Comparison of ENCODE assay signal across 25 mouse cellular contexts in genomic region chr5:65371551-65371950, GRCm38 (mm10). TPM values are rescaled to one million over a fixed set of nuclear protein-coding genes. Genes with fewer than 3 reads are reported as not detected.
DNase-seq lines count a peak whose midpoint lies in the region; ATAC-seq and TF ChIP-seq lines count a peak whose summit lies in the region.
"Had no signal": no experiment of that assay in that cellular context is flagged by ENCODE, and none has a peak within 500 bp of the region (broad histone marks: within the 10 kb centered on the region; RNA-seq: fewer than 3 reads in every experiment).

No protein-coding gene starts in this region.

- no peak for TF ChIP-seq POLR2A in testis, adult 2 months (IDR thresholded peaks at IDR 0.05; ENCODE audit: control insufficient read depth, low read depth, low read length)

- peak; percentile 8 for DNase-seq in kidney, postnatal 14 days
- no peak for DNase-seq in testis, postnatal 14 days (ENCODE audit: low spot score)
- DNase-seq in stomach, postnatal 0 days (ENCODE audit: low spot score) = peak; percentile 44
- no peak for DNase-seq in cerebellum, postnatal 14 days
- DNase-seq: adrenal gland, postnatal 10 days; adrenal gland, postnatal 36 days; cerebellum, adult 11-12 months; cerebellum, adult 2 months; cerebellum, adult 9-10 months; cerebellum, postnatal 10 days; cerebellum, postnatal 36 days; embryo, embryonic 11 days had no signal

- no peak overlapping the region for H3K9ac ChIP-seq in kidney, embryonic 14.5 days (ENCODE audit: low read depth, low read length)
- H3K9ac ChIP-seq in stomach, postnatal 0 days (ENCODE audit: low read length) = no peak overlapping the region
- H3K9ac ChIP-seq: embryonic facial prominence, embryonic 13.5 days; embryonic facial prominence, embryonic 15.5 days; forebrain, embryonic 12.5 days had no signal

- H3K4me3 ChIP-seq in kidney, embryonic 14.5 days (ENCODE audit: low read length) = no peak overlapping the region
- H3K4me3 ChIP-seq in testis, adult 2 months (ENCODE audit: control insufficient read depth, low read depth, low read length) = peak overlapping the region; percentile 48; the same call in 1 of the 2 replicates
- no peak overlapping the region for H3K4me3 ChIP-seq in stomach, postnatal 0 days (ENCODE audit: low read depth, low read length)
- H3K4me3 ChIP-seq: embryonic facial prominence, embryonic 13.5 days; embryonic facial prominence, embryonic 15.5 days; erythroblast, embryonic 14.5 days; forebrain, embryonic 10.5 days; forebrain, embryonic 12.5 days had no signal

- TF ChIP-seq EP300 in stomach, postnatal 0 days (optimal IDR thresholded peaks at IDR 0.05) = no peak

- no peak for TF ChIP-seq CTCF in testis, adult 2 months (IDR thresholded peaks at IDR 0.05; ENCODE audit: control insufficient read depth, insufficient read depth, insufficient replicate concordance, low read depth, low read length)
- no peak for TF ChIP-seq CTCF in stomach, postnatal 0 days (IDR thresholded peaks at IDR 0.05; ENCODE audit: low read depth)

- no peaks in the 10 kb centered on the region for H3K27me3 ChIP-seq in kidney, embryonic 14.5 days (ENCODE audit: control insufficient read depth, insufficient read depth, low read length)
- H3K27me3 ChIP-seq in testis, adult 2 months (ENCODE audit: control insufficient read depth, insufficient read depth, low read length) = no peaks in the 10 kb centered on the region
- no peaks in the 10 kb centered on the region for H3K27me3 ChIP-seq in stomach, postnatal 0 days (ENCODE audit: control insufficient read depth, insufficient read depth, low read length)
- H3K27me3 ChIP-seq: embryonic facial prominence, embryonic 13.5 days; embryonic facial prominence, embryonic 15.5 days; forebrain, embryonic 12.5 days had no signal

- 90% methylated on average over 7 of the region's 7 CpGs for WGBS in kidney, embryonic 14.5 days
- 85% methylated on average over 7 of the region's 7 CpGs for WGBS in stomach, postnatal 0 days

- no peak overlapping the region for H3K27ac ChIP-seq in kidney, embryonic 14.5 days (ENCODE audit: low read depth, low read length)
- no peak overlapping the region for H3K27ac ChIP-seq in testis, adult 2 months (ENCODE audit: control insufficient read depth, insufficient read depth, low read depth, low read length)
- H3K27ac ChIP-seq in stomach, postnatal 0 days (replicated peaks) = no peak overlapping the region
- H3K27ac ChIP-seq: embryonic facial prominence, embryonic 13.5 days; embryonic facial prominence, embryonic 15.5 days; forebrain, embryonic 10.5 days; forebrain, embryonic 12.5 days had no signal

- ATAC-seq in kidney, embryonic 14.5 days (ENCODE audit: low FRiP score, low TSS enrichment) = no peak
- peak; percentile 64; the same call in 1 of the 2 replicates for ATAC-seq in stomach, postnatal 0 days (ENCODE audit: low FRiP score, low TSS enrichment)
- ATAC-seq: activated CD4-positive, CD25-positive, alpha-beta regulatory T cell, adult 4 months; forebrain, embryonic 14.5 days; forebrain, embryonic 16.5 days; Patski had no signal

- H3K36me3 ChIP-seq in kidney, embryonic 14.5 days (ENCODE audit: control insufficient read depth, insufficient read depth, low read length) = no peaks in the 10 kb centered on the region
- H3K36me3 ChIP-seq in testis, adult 2 months (ENCODE audit: control insufficient read depth, insufficient read depth, low read length) = no peaks in the 10 kb centered on the region
- no peaks in the 10 kb centered on the region for H3K36me3 ChIP-seq in stomach, postnatal 0 days (ENCODE audit: control insufficient read depth, insufficient read depth, low read length)
- H3K36me3 ChIP-seq: embryonic facial prominence, embryonic 13.5 days; embryonic facial prominence, embryonic 15.5 days; forebrain, embryonic 10.5 days; forebrain, embryonic 12.5 days; G1E had no signal

- H3K4me2 ChIP-seq in kidney, embryonic 14.5 days (replicated peaks; ENCODE audit: low read depth, low read length) = no peak overlapping the region
- H3K4me2 ChIP-seq in stomach, postnatal 0 days (replicated peaks; ENCODE audit: low read depth) = no peak overlapping the region
- H3K4me2 ChIP-seq: embryonic facial prominence, embryonic 13.5 days; embryonic facial prominence, embryonic 15.5 days; forebrain, embryonic 12.5 days had no signal

- H3K4me1 ChIP-seq in kidney, embryonic 14.5 days (ENCODE audit: control insufficient read depth, insufficient read depth, low read length) = no peaks in the 10 kb centered on the region
- H3K4me1 ChIP-seq in testis, adult 2 months (ENCODE audit: control insufficient read depth, insufficient read depth, low read length) = no peaks in the 10 kb centered on the region
- H3K4me1 ChIP-seq in stomach, postnatal 0 days (replicated peaks; ENCODE audit: control insufficient read depth, insufficient read depth) = no peaks in the 10 kb centered on the region
- H3K4me1 ChIP-seq: embryonic facial prominence, embryonic 13.5 days; embryonic facial prominence, embryonic 15.5 days; forebrain, embryonic 10.5 days; forebrain, embryonic 12.5 days had no signal

- H3K9me3 ChIP-seq in kidney, embryonic 14.5 days (ENCODE audit: control insufficient read depth, low read length) = no peaks in the 10 kb centered on the region
- H3K9me3 ChIP-seq in stomach, postnatal 0 days (ENCODE audit: control insufficient read depth, low read length) = no peaks in the 10 kb centered on the region
- H3K9me3 ChIP-seq: embryonic facial prominence, embryonic 13.5 days; embryonic facial prominence, embryonic 15.5 days; forebrain, embryonic 10.5 days; forebrain, embryonic 12.5 days; G1E had no signal

RNA-seq across cellular contexts. Expression of gene Rpl9, which starts 19.7 kb away (rescaled TPM):
- polyA plus RNA-seq in kidney, embryonic 14.5 days (2014; fragmentation: Nextera tagmentation; extraction: Ambion mirVana) = 1,219 and 1,442 TPM in 2 replicates
- 137 and 148 TPM in 2 replicates for polyA plus RNA-seq in testis, adult 2 months (2012; rRNA removed)
- 917 and 919 TPM in 2 replicates for polyA plus RNA-seq in stomach, postnatal 0 days (2015; fragmentation: Nextera tagmentation; extraction: Ambion mirVana)

RNA-seq across cellular contexts. Expression of gene Lias, which starts 19.7 kb away (rescaled TPM):
- 66.5 and 68.3 TPM in 2 replicates for polyA plus RNA-seq in kidney, embryonic 14.5 days (2014; fragmentation: Nextera tagmentation; extraction: Ambion mirVana)
- 29.5 and 32.1 TPM in 2 replicates for polyA plus RNA-seq in testis, adult 2 months (2012; rRNA removed)
- 43.4 and 46.0 TPM in 2 replicates for polyA plus RNA-seq in stomach, postnatal 0 days (2015; fragmentation: Nextera tagmentation; extraction: Ambion mirVana)

RNA-seq across cellular contexts. Expression of gene Klb, which starts 23.4 kb away (rescaled TPM):
- not detected in 2 replicates for polyA plus RNA-seq in kidney, embryonic 14.5 days (2014; fragmentation: Nextera tagmentation; extraction: Ambion mirVana)
- polyA plus RNA-seq in testis, adult 2 months (2012; rRNA removed) = 0.65 and 0.72 TPM in 2 replicates
- polyA plus RNA-seq in stomach, postnatal 0 days (2015; fragmentation: Nextera tagmentation; extraction: Ambion mirVana) = 0.24 and 0.25 TPM in 2 replicates
- polyA plus RNA-seq: activated CD4-positive, CD25-positive, alpha-beta regulatory T cell, adult 4 months; embryonic facial prominence, embryonic 11.5 days; embryonic facial prominence, embryonic 15.5 days; forebrain, embryonic 14.5 days; G1E had no signal

RNA-seq across cellular contexts. Expression of gene Rfc1, which starts 36.1 kb away (rescaled TPM):
- 94.5 and 100 TPM in 2 replicates for polyA plus RNA-seq in kidney, embryonic 14.5 days (2014; fragmentation: Nextera tagmentation; extraction: Ambion mirVana)
- polyA plus RNA-seq in testis, adult 2 months (2012; rRNA removed) = 38.6 and 39.4 TPM in 2 replicates
- polyA plus RNA-seq in stomach, postnatal 0 days (2015; fragmentation: Nextera tagmentation; extraction: Ambion mirVana) = 32.5 and 43.7 TPM in 2 replicates

Comparison
In these comparisons a context has a peak if more than half of its experiments do, and no peak if none do; other contexts are left out.
1. DNase-seq: peak in kidney, postnatal 14 days (single experiment) and stomach, postnatal 0 days (single experiment); none in testis, postnatal 14 days (single experiment) and cerebellum, postnatal 14 days (0 of 2).